Mouse (Mus musculus) adrenal gland, postnatal 36 days (tissue): ENCODE results near the gene Eps8l1. TPM values are rescaled to one million over a fixed set of nuclear protein-coding genes. Genes with fewer than 3 reads are reported as not detected.
A peak's percentile ranks its signal among the peaks of the same experiment; 100 is the strongest.

Experiments used
- DNase-seq, 2 experiments: peaks; one replicate each; pipeline ENCODE4 v3.0.0; 2021; ENCODE audit warnings: mixed read lengths in 1 of 2
- total RNA-seq, 2 experiments: library from RNA; stranded (reverse); gene quantifications; 2 replicates each; pipeline ENCODE4 v1.2.3; 2021

Gene Eps8l1
- total RNA-seq, 2 experiments from 2014 or later: 2.6 to 9.6 TPM

DNA sequence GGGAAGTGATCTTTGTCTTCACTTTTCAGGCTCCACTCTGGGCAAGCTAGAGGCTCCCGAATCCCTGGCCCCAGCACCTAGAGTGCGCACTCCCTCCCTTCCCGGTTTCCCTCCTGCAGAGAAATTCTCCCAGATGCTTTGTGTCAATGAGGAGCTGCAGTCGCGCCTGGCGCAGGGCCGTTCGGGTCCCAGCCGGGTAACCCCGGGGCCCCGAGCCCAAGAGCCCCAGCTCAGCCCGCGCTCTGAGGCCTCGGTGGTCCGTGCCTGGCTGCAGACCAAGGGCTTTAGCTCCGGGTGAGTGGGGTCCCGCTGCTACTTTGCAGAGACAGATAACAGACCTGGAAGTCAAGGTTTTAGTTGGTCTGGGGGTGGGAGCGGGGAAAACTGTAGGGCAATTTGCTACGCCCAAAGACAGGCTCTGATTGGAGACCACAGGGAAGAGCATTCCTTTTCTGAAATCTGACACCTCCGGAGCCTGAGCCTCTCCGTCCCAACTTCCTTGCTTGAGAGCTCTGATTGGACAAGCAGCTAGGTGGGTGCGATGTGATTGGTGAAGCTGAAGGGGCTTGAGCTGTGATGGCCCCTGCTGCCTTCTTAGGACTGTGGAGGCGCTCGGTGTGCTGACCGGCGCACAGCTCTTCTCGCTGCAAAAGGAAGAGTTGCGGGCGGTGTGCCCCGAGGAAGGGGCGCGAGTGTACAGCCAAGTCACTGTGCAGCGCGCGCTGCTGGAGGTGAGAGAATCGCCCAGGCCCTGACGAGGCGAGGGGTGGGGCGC is 17.7 kb downstream of the Eps8l1 start:
- DNase-seq: peak; percentile 83 to 87

DNA sequence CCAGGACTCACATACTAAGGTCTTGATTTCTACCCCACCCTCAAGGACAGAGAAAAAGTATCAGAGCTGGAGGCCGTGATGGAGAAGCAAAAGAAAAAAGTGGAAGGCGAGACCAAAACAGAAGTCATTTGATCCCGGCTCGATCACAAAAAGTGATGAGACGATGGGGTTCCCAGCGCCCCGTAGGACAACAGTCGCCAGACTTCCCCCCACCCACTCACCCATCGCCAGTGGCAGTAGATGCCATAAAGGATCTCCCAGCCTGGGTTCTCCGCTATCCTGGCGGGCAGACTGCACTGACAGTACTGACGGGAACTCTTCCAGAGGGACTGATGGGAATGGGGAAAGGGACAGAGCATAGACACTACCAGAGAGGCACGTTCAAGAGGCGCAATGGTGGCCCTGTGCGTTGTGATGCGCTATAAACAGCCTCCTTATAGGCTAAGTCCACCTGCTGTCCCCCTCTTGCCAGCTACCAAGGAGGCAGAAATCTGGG is 18.4 kb downstream of the Eps8l1 start:
- DNase-seq: no peak

- peak; percentile 28 to 53 for DNase-seq
Observed at GRCm38 (mm10) chr7:4479674-4480073, 19.2 kb downstream of the Eps8l1 start.

DNA sequence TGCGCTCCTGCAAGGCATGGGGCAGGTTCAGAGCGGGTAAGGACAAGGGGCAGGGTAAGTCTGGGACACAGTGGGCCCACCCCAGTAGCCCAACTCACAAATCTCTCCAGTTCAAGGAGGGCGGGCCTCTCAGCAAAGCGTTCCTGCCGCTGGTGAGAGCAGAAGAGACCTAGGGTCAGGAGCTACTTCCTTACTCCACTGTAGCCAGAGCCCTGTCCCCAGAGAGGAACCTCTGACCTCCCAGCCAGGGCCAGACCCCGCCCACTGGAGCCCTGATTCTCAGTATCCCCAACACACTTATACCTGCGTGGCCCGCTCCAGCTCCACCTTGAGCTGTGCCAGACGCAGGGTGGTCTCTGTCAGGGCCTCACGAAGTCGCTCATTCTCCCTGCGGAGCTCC is 21.8 kb downstream of the Eps8l1 start:
- DNase-seq: no peak

GRCm38 (mm10) chr7:4491308-4491707 is 30.8 kb downstream of the Eps8l1 start:
- DNase-seq: peak in 1 of 2 experiments; percentile 14

DNA sequence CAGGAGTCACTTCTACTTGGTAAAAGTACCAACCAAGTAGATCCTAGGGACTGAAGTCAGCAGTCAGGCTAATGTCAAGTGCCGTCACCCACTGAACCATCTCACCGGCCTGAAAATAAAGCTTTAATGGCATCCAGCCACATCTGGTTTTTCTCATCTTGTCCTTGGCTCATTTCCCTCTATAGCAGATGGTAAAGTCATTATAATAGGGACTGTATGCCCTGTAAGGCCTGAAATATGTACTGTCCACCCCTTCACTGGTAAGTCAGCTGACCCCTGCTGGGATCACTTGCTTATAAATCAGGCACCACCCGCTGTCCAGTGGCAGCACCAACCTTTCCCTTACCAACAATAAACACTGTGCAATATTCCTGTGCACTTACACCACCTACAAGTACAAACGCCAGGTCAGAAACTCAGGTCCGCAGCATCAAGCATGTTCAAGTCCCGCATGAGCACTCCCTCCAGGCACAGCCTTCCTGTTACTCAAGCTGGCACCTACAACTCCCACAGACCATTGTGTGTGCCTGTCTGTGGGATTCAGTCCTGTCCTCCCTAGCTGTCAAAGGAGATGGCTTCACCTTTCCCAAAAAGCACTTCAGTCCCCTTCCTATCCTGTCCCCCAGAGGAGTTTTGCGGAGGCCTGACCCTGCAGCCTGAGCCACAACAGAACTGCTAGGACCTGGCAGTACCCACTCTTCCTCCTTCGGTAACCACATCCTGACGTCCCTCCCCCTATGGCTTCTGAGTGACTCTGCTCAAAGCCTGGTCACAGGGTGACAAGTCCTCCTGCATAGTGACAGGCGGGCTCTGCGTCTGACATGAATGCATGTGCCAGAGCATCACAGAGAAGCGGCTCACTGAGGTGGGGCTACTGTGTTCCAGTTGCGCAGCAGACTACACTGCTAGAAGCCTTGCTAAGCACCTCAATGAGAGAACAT is 32.1 kb downstream of the Eps8l1 start:
- no peak for DNase-seq

DNA sequence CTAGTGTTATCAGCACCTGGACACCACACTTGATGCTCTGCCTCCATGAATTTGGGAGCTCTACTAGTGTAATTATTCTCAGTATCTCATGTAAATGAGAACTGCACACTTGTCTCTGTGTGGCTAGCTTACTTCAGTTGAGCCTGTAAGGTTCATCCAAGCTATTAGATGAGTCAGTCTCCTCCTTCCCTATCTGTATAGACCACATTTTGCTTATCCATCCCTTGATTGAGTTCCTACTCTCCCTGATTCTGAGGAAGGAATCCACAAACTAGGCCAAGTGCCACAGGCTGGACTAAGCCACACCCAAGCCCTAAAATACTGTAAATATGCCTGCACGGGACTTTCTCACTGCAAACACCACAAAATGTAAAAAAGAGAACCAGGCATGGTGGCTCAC is 33.5 kb downstream of the Eps8l1 start:
- no peak for DNase-seq

DNA sequence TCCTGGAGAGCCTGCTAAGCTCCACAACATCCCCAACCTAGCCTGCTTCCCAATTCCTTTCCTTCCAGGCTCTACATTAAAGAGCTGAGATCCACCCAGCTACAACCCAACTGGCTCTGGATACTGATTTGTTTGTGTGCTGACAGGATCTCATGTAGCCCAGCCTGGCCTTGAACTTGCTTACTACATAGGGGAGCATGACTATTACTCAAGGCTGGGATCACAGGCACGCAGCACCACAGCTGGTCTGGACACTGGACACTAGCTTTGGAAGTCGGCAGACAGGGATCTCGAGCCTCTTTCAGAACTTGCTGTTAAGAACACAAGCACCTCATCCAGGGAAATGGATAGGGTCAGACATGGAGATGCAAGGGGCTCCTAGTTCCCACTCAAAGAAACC is 36.0 kb downstream of the Eps8l1 start:
- peak; percentile 59 to 62 for DNase-seq

DNA sequence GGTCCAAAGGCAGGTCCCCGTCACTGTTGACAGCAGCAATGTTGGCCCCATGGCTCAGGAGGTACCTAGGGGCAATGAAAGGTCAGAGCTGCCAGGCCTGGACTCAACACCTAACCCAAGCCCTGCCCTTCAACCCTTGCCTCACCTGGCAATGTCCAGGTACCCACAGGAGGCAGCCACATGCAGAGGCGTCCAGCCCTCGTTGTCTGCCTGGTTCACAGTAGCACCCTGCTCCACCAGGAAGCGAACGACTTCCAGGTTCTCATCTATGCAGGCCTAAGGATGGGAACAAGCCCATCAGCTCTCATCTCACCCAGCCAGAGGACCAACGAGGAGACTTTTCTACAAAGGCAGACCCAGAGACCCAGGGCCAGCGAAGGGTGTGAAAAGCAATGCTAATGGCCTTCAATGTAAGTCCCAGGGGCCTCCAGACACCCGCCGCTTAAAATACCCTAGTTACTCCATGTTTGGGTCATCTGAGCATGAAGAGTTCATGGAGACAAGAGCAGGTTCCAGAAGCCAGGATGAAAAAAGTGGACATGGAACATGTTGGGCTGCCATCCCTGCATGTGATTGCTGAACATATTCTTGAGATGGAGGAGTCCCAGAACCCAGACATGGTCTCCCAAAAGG is 36.9 kb downstream of the Eps8l1 start:
- no peak for DNase-seq

- peak; percentile 51 to 72 for DNase-seq
Observed at GRCm38 (mm10) chr7:4498251-4498650, 37.8 kb downstream of the Eps8l1 start.

DNA sequence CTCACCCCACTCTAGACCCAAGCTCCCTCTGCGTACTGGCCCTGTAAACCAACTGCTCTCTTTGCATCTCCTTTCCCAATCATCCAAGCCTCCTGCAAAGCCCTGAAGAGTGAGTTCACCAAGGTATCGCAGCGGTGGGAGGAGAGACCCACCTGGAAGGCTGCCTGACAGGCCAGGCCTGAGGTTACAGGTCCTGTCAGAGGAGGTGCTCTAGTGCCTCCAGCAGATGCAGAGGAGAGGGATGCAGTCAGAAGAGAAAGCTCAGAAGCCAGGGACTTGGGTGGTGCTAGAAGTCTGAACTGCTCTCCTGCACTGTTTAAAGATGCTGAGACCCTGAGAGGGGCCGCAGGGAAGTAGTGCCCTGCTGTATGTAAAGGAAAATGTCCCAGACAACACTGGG is 38.6 kb downstream of the Eps8l1 start:
- DNase-seq: no peak

DNA sequence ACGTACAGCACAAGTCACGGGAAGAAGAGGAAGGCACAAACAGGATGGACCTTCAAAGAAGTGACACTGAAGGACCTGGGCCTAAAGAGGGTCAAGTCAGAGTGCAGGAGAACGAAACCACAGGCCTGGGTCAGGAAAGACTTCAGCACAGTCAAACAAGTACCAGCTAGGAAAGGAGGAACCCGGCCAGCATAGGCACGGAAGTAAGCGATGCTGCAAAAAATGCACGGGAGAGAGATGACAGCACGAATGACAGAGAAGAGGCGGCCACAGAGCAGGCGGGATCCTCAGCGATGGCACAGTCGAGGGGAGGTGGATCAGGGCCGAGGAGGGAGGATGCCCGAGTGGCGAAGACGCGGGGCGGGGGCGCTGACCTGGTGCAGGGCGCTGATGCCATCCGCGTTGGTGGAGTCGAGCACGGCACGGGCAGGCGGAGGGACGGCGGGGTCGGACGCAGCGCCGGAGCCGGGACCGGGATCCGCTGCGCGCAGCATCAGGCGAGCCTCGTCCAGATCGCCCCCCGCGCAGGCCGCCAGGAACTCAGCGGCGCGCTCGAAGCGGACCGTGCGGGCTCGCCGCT is 40.5 kb downstream of the Eps8l1 start:
- peak; percentile 57 to 68 for DNase-seq

- DNase-seq: peak; percentile 97 to 98
Observed at GRCm38 (mm10) chr7:4501558-4502397, 41.3 kb downstream of the Eps8l1 start, which contains the start of gene Ppp1r12c. TSS of gene Ppp1r12c (minus strand) at chr7:4501680.

DNA sequence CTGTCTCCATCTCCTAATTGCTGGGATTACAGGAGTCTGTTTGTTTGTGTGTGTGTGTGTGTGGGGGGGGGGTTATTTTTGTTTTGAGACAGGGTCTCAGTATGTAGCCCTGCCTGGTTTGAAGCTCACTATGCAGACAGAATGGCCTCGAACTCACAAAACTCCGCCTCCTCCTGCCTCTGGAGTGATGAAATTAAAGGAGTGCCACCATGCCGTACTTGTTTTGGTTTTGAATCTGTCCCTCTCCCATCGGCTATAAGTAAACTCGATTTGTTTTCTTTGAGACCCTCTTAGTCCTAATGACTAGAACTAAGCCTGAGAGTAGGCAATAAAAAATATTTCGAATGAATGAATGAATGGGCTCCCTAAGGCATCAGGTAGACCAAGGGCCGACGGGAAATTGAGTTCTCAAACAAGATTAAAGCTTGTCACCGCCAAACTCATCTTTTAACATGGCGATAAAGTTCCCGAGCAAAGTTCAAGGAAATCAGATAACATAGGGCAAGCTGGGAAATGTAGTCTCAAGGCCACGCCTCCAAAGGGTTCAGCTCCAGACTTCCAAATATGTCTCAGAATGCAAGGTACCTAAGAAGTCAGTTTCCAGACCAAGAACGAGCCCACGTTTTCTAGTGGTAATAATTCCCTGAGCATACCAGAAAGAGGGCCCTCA is 42.1 kb downstream of the Eps8l1 start:
- DNase-seq: peak; percentile 42 to 70

GRCm38 (mm10) chr7:4503100-4503499 is 42.6 kb downstream of the Eps8l1 start:
- no peak for DNase-seq

- DNase-seq: no peak
Observed at GRCm38 (mm10) chr7:4503858-4504257, 43.4 kb downstream of the Eps8l1 start.

DNA sequence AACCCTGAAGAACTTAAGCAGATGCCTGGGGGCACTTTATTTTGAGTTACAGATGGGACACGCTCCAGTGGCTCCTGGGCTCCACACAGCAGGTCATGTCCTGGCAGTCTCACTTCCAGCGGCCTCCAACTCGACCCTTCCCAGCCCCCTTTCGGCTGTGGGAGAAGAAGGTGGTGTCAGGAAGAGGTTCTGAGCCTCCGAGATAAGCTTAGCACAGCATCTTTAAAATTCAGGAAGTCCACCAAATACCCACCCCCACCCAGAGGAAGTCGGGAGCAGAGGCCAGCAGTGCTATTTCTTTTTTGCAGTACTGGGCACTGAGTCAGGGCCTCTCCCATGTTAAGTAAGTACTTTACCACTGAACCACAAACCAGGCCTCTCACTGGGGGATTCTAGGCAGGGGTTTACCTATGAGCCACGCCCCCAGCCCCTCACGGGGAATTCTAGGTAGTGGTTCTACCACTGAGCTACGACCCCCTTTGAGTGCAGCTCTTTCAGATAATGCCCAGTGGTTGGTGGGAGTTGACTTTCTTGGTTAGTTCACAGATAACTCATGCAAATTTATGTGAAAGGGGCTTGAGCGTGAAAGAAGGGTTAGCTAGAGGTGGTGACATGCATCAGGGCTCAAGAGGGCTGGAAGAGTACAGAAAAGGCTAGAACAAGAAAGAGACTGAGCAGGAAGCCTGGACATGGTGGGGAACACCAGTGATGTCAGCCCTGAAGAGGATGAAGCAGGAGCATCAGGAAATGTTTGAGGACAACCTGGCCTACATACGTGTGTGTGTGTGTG is 44.4 kb downstream of the Eps8l1 start:
- no peak for DNase-seq

DNA sequence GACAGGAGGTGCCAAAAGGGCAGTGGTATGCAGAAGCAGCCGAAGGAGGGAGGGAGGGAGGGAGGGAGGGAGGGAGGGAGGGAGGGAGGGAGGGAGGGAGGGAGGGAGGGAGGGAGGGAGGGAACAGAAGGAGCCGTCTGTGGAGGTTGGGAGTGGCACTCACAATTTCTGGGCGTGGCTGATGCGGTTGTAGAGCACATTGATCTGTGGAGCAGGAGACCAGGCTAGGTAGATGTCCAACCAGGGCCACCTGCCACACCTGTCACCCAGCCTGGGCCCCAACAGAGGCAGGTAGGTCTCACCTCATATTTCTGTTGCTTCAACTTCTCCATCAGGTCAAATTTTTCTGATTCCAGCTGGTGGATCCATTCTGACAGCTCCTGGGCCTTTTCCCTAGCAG is 46.7 kb downstream of the Eps8l1 start:
- no peak for DNase-seq

DNA sequence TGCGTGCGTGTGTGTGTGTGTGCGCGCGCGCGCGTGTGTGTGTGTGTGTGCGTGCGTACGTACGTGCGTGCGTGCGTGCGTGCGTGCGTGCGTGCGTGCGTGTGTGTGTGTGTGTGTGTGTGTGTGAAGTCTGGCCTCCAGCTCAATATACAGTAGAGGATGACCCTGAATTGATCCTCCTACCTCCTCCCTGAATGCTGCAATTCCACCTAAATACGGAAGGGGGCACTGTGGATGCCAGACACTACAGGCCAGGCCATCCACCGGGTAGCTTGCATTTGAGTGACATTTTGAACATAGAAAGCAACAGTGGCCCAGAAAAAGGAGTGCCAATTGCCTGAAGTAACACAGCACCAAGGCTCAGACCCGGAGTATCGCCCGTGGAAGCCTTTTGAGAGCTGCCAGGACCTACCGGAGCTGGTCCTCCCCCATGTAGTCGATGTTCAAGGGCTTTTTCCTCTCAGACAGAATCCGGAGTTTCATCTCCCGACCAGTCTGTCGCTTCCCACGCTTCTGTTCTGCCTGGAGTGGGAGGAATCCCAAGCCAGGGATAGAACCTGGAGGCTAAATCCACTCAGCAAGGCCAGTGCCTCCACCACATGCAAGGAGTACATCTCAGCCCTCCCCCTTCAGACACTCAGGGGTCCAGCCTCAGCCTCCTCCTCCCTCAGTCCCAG is 47.7 kb downstream of the Eps8l1 start:
- no peak for DNase-seq
